Mouse (Mus musculus): ENCODE measurements around the gene Exog.

DNA sequence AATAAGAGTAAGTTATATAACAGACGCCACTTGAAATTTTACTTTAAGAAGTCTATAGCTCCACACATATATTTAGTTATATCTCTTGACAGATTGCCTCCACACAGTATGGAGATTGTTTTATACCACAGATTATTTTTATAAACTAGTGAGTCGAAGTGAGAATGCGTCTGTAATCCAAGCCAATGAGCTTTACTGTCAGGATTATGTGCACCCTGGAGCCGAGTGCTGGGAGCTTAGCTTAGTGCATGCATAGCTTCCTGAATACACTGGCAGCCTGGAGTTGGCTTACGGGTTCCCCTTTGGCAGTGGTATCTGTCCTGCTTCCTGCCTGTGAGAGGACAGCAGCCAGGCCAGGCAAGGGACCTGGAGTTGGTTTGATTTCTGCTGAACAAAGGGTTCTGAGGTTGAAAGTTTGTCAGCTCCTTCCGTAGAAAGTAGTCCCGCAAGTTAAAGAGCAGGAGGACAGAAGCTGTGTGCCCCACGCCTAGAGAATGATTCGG, 6.2 kb upstream of the Exog start:
- TF ChIP-seq CTCF (IDR thresholded peaks at IDR 0.05; ENCODE audit: control insufficient read depth, insufficient read depth, insufficient replicate concordance, low read depth, low read length) (no peak), POLR2A (IDR thresholded peaks at IDR 0.05; ENCODE audit: control insufficient read depth, low read depth, low read length) (no peak)
